Mouse (Mus musculus) MEL (cell line): ENCODE results near the gene Brca1. TPM values are rescaled to one million over a fixed set of nuclear protein-coding genes. Genes with fewer than 3 reads are reported as not detected.

Source experiments
- DNase-seq: peaks from one replicate; pipeline ENCODE4 v3.0.0; 2011; ENCODE audit warnings: low read depth, low spot score
- H3K27ac ChIP-seq: 2 replicates; pipeline ENCODE4 v1.5.1; 2012; ENCODE audit warnings: low read depth, mild to moderate bottlenecking, control low read depth, low read length, moderate library complexity; ENCODE audit not compliant: control insufficient read depth
- H3K27me3 ChIP-seq, 2 experiments: fragments of 150-350 bp in 1 of 2; sonication (generic) in 1 of 2; 2 replicates each; pipeline ENCODE4 v1.6.1; 2012; ENCODE audit warnings: low read length in 2 of 2, mild to moderate bottlenecking in 2 of 2, improper control_type of control experiment in 1 of 2, moderate library complexity in 1 of 2; ENCODE audit not compliant: insufficient read depth in 2 of 2, control insufficient read depth in 1 of 2
- H3K36me3 ChIP-seq, 2 experiments: 2 replicates each; pipeline ENCODE4 v1.6.1; 2012 to 2014; ENCODE audit warnings: low read length in 2 of 2, improper control_type of control experiment in 1 of 2, inconsistent platforms in 1 of 2, mild to moderate bottlenecking in 1 of 2; ENCODE audit not compliant: insufficient read depth in 2 of 2, control insufficient read depth in 1 of 2
- H3K4me1 ChIP-seq, 2 experiments: fragments of 150-350 bp in 1 of 2; sonication (generic) in 1 of 2; 2 replicates each; pipeline ENCODE4 v1.6.1; 2012; ENCODE audit warnings: low read length in 2 of 2, improper control_type of control experiment in 1 of 2, mild to moderate bottlenecking in 1 of 2; ENCODE audit not compliant: insufficient read depth in 2 of 2, control insufficient read depth in 1 of 2
- H3K4me3 ChIP-seq, 2 experiments: fragments of 150-350 bp in 1 of 2; sonication (generic) in 1 of 2; 2 replicates each; pipeline ENCODE4 v1.5.1; 2012; ENCODE audit warnings: low read depth in 2 of 2, low read length in 2 of 2, mild to moderate bottlenecking in 2 of 2, moderate library complexity in 2 of 2, control low read depth in 1 of 2, improper control_type of control experiment in 1 of 2; ENCODE audit not compliant: control insufficient read depth in 1 of 2, insufficient read depth in 1 of 2
- H3K79me2 ChIP-seq: 2 replicates; pipeline ENCODE4 v1.6.1; 2012; ENCODE audit warnings: mild to moderate bottlenecking, low read length, moderate library complexity; ENCODE audit not compliant: control insufficient read depth, poor library complexity, insufficient read depth
- H3K9ac ChIP-seq: 2 replicates; pipeline ENCODE4 v1.6.1; 2012; ENCODE audit warnings: low read depth, mild to moderate bottlenecking, control low read depth, low read length, moderate library complexity; ENCODE audit not compliant: control insufficient read depth, poor library complexity, severe bottlenecking
- H3K9me3 ChIP-seq: fragments of 150-350 bp; sonication (generic); replicated peaks from 2 replicates; pipeline ENCODE4 v1.6.1; 2012; ENCODE audit warnings: mild to moderate bottlenecking, low read length, improper control_type of control experiment, moderate library complexity; ENCODE audit not compliant: insufficient read depth
- CHD1 ChIP-seq: IDR thresholded peaks from 2 replicates; pipeline ENCODE4 v1.6.1; 2012; ENCODE audit warnings: low read depth, mild to moderate bottlenecking, inconsistent platforms, low read length, improper control_type of control experiment
- CHD2 ChIP-seq: IDR thresholded peaks from 2 replicates; pipeline ENCODE4 v1.6.1; 2011; ENCODE audit warnings: low read length, improper control_type of control experiment
- E2F4 ChIP-seq: IDR thresholded peaks from 2 replicates; pipeline ENCODE4 v1.6.1; 2011; ENCODE audit warnings: low read depth, low read length, improper control_type of control experiment, borderline replicate concordance
- ELF1 ChIP-seq: IDR thresholded peaks from 2 replicates; pipeline ENCODE4 v1.6.1; 2014; ENCODE audit warnings: low read depth, mild to moderate bottlenecking, inconsistent platforms, low read length, improper control_type of control experiment, moderate library complexity
- ETS1 ChIP-seq: IDR thresholded peaks from 2 replicates; pipeline ENCODE4 v1.6.1; 2012; ENCODE audit warnings: low read depth, mild to moderate bottlenecking, inconsistent platforms, low read length, improper control_type of control experiment, moderate library complexity
- GATA1 ChIP-seq: IDR thresholded peaks from 2 replicates; pipeline ENCODE4 v1.6.1; 2011; ENCODE audit warnings: low read depth, low read length, improper control_type of control experiment
- HCFC1 ChIP-seq: IDR thresholded peaks from 2 replicates; pipeline ENCODE4 v1.6.1; 2012; ENCODE audit warnings: low read depth, mild to moderate bottlenecking, inconsistent platforms, low read length, improper control_type of control experiment, moderate library complexity
- JUND ChIP-seq: IDR thresholded peaks from 2 replicates; pipeline ENCODE4 v1.6.1; 2011; ENCODE audit warnings: low read depth, mild to moderate bottlenecking, improper control_type of control experiment, low read length
- KAT2A ChIP-seq: conservative IDR thresholded peaks from 2 replicates; pipeline ENCODE4 v1.6.1; 2012; ENCODE audit warnings: low read depth, low read length, improper control_type of control experiment, inconsistent platforms
- MAX ChIP-seq: IDR thresholded peaks from 2 replicates; pipeline ENCODE4 v1.6.1; 2011; ENCODE audit warnings: low read length, improper control_type of control experiment
- MAZ ChIP-seq: IDR thresholded peaks from 2 replicates; pipeline ENCODE4 v1.6.1; 2012; ENCODE audit warnings: low read depth, mild to moderate bottlenecking, inconsistent platforms, low read length, improper control_type of control experiment
- MEF2A ChIP-seq: IDR thresholded peaks from 2 replicates; pipeline ENCODE4 v1.6.1; 2014; ENCODE audit warnings: low read depth, mild to moderate bottlenecking, inconsistent platforms, low read length, improper control_type of control experiment; ENCODE audit not compliant: poor library complexity, insufficient replicate concordance, severe bottlenecking; ENCODE audit errors: extremely low read depth
- MYC ChIP-seq: IDR thresholded peaks from 2 replicates; pipeline ENCODE4 v1.6.1; 2011; ENCODE audit warnings: low read depth, mild to moderate bottlenecking, low read length, improper control_type of control experiment, moderate library complexity
- NELFE ChIP-seq: IDR thresholded peaks from 2 replicates; pipeline ENCODE4 v1.6.1; 2011; ENCODE audit warnings: low read depth, low read length, improper control_type of control experiment
- NRF1 ChIP-seq: IDR thresholded peaks from 2 replicates; pipeline ENCODE4 v1.6.1; 2014; ENCODE audit warnings: low read depth, mild to moderate bottlenecking, inconsistent platforms, low read length, improper control_type of control experiment, moderate library complexity; ENCODE audit not compliant: poor library complexity, insufficient read depth, severe bottlenecking
- POLR2A ChIP-seq, 2 experiments: IDR thresholded peaks; 2 replicates each; pipeline ENCODE4 v1.6.1; 2011 to 2012; ENCODE audit warnings: low read length in 2 of 2, mild to moderate bottlenecking in 2 of 2, control low read depth in 1 of 2, improper control_type of control experiment in 1 of 2, low read depth in 1 of 2, moderate library complexity in 1 of 2; ENCODE audit not compliant: control insufficient read depth in 1 of 2, insufficient read depth in 1 of 2, poor library complexity in 1 of 2
- POLR2AphosphoS2 ChIP-seq: IDR thresholded peaks from 2 replicates; pipeline ENCODE4 v1.6.1; 2011; ENCODE audit warnings: low read length, improper control_type of control experiment
- RAD21 ChIP-seq: IDR thresholded peaks from 2 replicates; pipeline ENCODE4 v1.6.1; 2011; ENCODE audit warnings: mild to moderate bottlenecking, low read depth, low read length, improper control_type of control experiment
- RCOR1 ChIP-seq: IDR thresholded peaks from 2 replicates; pipeline ENCODE4 v1.6.1; 2012; ENCODE audit warnings: low read depth, mild to moderate bottlenecking, inconsistent platforms, low read length, improper control_type of control experiment
- SIN3A ChIP-seq: IDR thresholded peaks from 2 replicates; pipeline ENCODE4 v1.6.1; 2012; ENCODE audit warnings: low read length, improper control_type of control experiment, inconsistent platforms
- SMC3 ChIP-seq: IDR thresholded peaks from 2 replicates; pipeline ENCODE4 v1.6.1; 2011; ENCODE audit warnings: low read depth, low read length, improper control_type of control experiment
- TAL1 ChIP-seq: IDR thresholded peaks from 2 replicates; pipeline ENCODE4 v1.6.1; 2012; ENCODE audit warnings: mild to moderate bottlenecking, inconsistent platforms, low read length, moderate library complexity, mixed read lengths
- TBP ChIP-seq: IDR thresholded peaks from 2 replicates; pipeline ENCODE4 v1.8.0; 2011; ENCODE audit warnings: low read depth, low read length, improper control_type of control experiment
- TCF12 ChIP-seq: IDR thresholded peaks from 2 replicates; pipeline ENCODE4 v1.6.1; 2014; ENCODE audit warnings: low read depth, mild to moderate bottlenecking, inconsistent platforms, low read length, improper control_type of control experiment, moderate library complexity
- USF1 ChIP-seq: IDR thresholded peaks from 2 replicates; pipeline ENCODE4 v1.6.1; 2014; ENCODE audit warnings: low read depth, mild to moderate bottlenecking, inconsistent platforms, low read length, improper control_type of control experiment, moderate library complexity
- USF2 ChIP-seq, 2 experiments: IDR thresholded peaks; 2 replicates each; pipeline ENCODE4 v1.6.1; 2011 to 2012; ENCODE audit warnings: improper control_type of control experiment in 2 of 2, low read length in 2 of 2, borderline replicate concordance in 1 of 2, inconsistent platforms in 1 of 2, low read depth in 1 of 2, mild to moderate bottlenecking in 1 of 2; ENCODE audit not compliant: insufficient read depth in 1 of 2
- ZC3H11A ChIP-seq: IDR thresholded peaks from 2 replicates; pipeline ENCODE4 v1.6.1; 2012; ENCODE audit warnings: low read depth, mild to moderate bottlenecking, inconsistent platforms, low read length, improper control_type of control experiment
- ZMIZ1 ChIP-seq: IDR thresholded peaks from 2 replicates; pipeline ENCODE4 v1.6.1; 2012; ENCODE audit warnings: low read depth, mild to moderate bottlenecking, inconsistent platforms, low read length, improper control_type of control experiment, moderate library complexity
- ZNF384 ChIP-seq: IDR thresholded peaks from 2 replicates; pipeline ENCODE4 v1.6.1; 2012; ENCODE audit warnings: low read depth, mild to moderate bottlenecking, inconsistent platforms, low read length, improper control_type of control experiment
- polyA plus RNA-seq, 2 experiments: library from polyadenylated mRNA; stranded (reverse) in 1 of 2; unstranded in 1 of 2; fragments of >175 nt in 1 of 2; fragments of >200 nt in 1 of 2; gene quantifications; 2 replicates each; pipeline versions ENCODE4 v1.2.1 to v1.2.4; 2012; ENCODE audit warnings: low replicate concordance in 2 of 2, low read depth in 1 of 2; ENCODE audit not compliant: insufficient read length in 2 of 2, insufficient read depth in 1 of 2, missing spikeins in 1 of 2
- total RNA-seq: library from RNA; depleted of rRNA; stranded (reverse); fragments of 300-350 nt; gene quantifications from 2 replicates; pipeline ENCODE4 v1.2.3, GENCODE M21; 2012

Gene Brca1
- total and polyA plus RNA-seq, 3 experiments, result 25.7 to 1,155 (median 35.3) TPM

DNA sequence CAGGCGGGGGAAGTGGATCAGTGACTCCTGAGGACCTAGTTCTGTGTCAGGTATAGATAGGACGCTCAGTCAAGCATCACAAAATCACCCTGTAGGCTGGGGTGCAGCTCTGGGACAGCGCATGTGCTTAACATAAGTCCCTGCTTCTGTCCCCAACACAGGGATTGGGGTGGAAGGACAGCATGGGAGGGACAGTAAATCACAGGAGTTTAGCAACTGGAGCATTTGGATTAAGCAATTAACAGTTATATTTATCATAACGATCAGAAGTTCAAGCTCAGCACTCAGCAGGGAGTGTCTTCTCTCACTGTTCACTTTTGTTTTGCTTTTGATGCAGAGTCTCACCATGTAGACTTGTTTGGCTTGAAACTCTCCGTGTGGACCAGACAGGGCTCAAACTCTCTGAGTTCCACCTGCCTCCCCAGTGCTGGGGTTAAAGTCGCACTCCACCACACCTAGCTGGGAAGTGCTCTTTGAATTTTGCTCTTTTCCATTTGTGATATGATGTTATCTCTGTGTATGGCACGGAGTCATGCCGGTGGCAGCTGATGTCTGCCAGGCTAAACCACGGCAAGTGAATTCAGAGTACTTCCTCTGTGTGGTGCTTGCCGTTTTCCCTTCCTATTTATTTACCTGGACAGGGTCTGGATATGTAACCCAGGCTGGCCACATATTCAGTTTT, 99.5 kb downstream of the Brca1 start (continued):
- TF ChIP-seq ELF1 (no peak), E2F4 (no peak), GATA1 (peak; percentile 14; the same call in 1 of the 2 replicates)

DNA sequence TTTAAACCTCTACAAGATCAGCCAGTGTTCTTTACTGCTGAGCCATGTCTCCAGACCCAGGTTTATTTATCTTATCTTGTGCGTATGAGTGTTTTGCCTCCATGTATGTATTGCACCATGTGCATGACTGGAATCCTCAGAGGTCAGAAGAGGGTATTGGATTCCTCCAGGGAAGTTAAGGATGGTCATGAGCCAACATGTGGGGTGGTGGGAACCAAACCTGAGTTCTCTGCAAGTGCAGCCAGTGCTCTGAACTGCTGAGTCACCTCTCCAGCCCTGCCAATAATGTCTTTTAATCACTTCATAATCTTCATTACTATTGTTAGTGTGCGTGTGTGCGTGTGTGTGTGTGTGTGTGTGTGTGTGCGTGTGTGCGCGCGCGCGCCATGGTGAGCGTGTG, 100.2 kb downstream of the Brca1 start:
- H3K4me3 ChIP-seq, result peak overlapping the region in 1 of 2 experiments; percentile 1; a peak in 2 of 4 replicates

DNA sequence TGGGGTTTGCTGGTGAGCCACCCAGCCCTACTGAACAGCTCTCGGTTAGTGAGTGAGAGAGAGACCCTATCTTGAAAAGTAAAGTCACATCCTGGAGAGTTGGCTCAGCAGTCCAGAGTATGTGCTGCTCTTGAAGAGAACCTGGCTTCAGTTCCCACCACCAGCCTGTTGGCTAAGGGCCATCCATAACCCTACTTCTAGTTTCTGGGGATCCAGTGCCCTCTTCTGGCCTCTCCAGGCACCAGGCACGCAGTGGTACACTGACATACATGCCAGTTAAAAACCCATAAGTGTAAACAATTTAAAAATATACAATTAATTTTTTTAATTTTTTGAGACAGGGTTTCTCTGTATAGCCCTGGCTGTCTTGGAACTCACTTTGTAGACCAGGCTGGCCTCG, 101.4 kb downstream of the Brca1 start:
- Histone ChIP-seq H3K9me3 (no peaks in the 10 kb centered on the region), H3K4me3 (no peak overlapping the region), H3K27me3 (no peaks in the 10 kb centered on the region), H3K9ac (peak overlapping the region; percentile 11; the same call in 1 of the 2 replicates), H3K36me3 (peaks cover 0 to 25% of the 10 kb centered on the region in 2 experiments; a peak in 2 of 4 replicates), H3K27ac (no peak overlapping the region), H3K4me1 (peaks cover 17 to 29% of the 10 kb centered on the region in 2 experiments), H3K79me2 (peaks cover 1% of the 10 kb centered on the region)
- DNase-seq, result peak; percentile 87
- TF ChIP-seq RCOR1, result no peak
- TF ChIP-seq ZNF384, result no peak
- TF ChIP-seq E2F4, result no peak
- TF ChIP-seq POLR2A (IDR thresholded peaks at IDR 0.05; ENCODE audit: control insufficient read depth in 1 of 2, insufficient read depth in 1 of 2, low read depth in 1 of 2, low read length in 2 of 2, poor library complexity in 1 of 2), result no peak
- TF ChIP-seq JUND, result no peak
- TF ChIP-seq GATA1, result no peak
- no peak for TF ChIP-seq ZC3H11A
- TF ChIP-seq TCF12, result no peak
- no peak for TF ChIP-seq ZMIZ1
- peak; percentile 65 for TF ChIP-seq RAD21
- no peak for TF ChIP-seq TAL1
- no peak for TF ChIP-seq MYC
- TF ChIP-seq MEF2A, result no peak
- no peak for TF ChIP-seq KAT2A
- TF ChIP-seq MAZ, result no peak
- no peak for TF ChIP-seq NRF1
- TF ChIP-seq USF2 (IDR thresholded peaks at IDR 0.05; ENCODE audit: borderline replicate concordance in 1 of 2, insufficient read depth in 1 of 2, low read depth in 1 of 2, low read length in 2 of 2), result no peak
- TF ChIP-seq HCFC1, result no peak
- no peak for TF ChIP-seq CHD1
- TF ChIP-seq USF1, result no peak
- TF ChIP-seq POLR2AphosphoS2, result no peak

More for the DNA sequence above, 100.2 kb downstream of the Brca1 start:
- TF ChIP-seq POLR2AphosphoS2 (no peak), MAZ (no peak), NRF1 (peak; percentile 38; the same call in 1 of the 2 replicates), HCFC1 (0 out of 2 replicates have a peak, but pooled peaks have one; percentile 14), CHD2 (no peak), SMC3 (no peak), KAT2A (no peak), MAX (0 out of 2 replicates have a peak, but pooled peaks have one; percentile 15), MYC (no peak), TBP (no peak), GATA1 (peak; percentile 38), ETS1 (0 out of 2 replicates have a peak, but pooled peaks have one; percentile 39), SIN3A (0 out of 2 replicates have a peak, but pooled peaks have one; percentile 25), NELFE (no peak; the same call in 1 of the 2 replicates)
- TF ChIP-seq, all 39 proteins: peak for 6
- Histone ChIP-seq H3K79me2 (peaks cover 1% of the 10 kb centered on the region), H3K9me3 (no peaks in the 10 kb centered on the region), H3K27me3 (no peaks in the 10 kb centered on the region), H3K36me3 (peaks cover 0 to 24% of the 10 kb centered on the region in 2 experiments; a peak in 2 of 4 replicates), H3K9ac (peak overlapping the region; percentile 0; the same call in 1 of the 2 replicates), H3K27ac (peak overlapping the region; percentile 18; the same call in 1 of the 2 replicates), H3K4me1 (peaks cover 17 to 29% of the 10 kb centered on the region in 2 experiments)
- peak; percentile 72 for DNase-seq
